Mouse (Mus musculus): ENCODE measurements at regions not wholly inside any gene's neighbourhood (a gene's known extent, or its start where the extent isn't known, plus 50 kb on each side); places are given as distances from the start of the nearest gene placed in this dataset.
A peak's percentile ranks its signal among the peaks of the same experiment; 100 is the strongest.
"Not testable (repeated sequence)": the region's sequence is repeated elsewhere in the genome, so short reads cannot be mapped to it uniquely, and the experiment has no call there.

- no peak for DNase-seq (ENCODE audit: low spot score)
Measured at GRCm38 (mm10) chr13:3341416-3341815, 196.4 kb upstream of the Gdi2 start.

DNA sequence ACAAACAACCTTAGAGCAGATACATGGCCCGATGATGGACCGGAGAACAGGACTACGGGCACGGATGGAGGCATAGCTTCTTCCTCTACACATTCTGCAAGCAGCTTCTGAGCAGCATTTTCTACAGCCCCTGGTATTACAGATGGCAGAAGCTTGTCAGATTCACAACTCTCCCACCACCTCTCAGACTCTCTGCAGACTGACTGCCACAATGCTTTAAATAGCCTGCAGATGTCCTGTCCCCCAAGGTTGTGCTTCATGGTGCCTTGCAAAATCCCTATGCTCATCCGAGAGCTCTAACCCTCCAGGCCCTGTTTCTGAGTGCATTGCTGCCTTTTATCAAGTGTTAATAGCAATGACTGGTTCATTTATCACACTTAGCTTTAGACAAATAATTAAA lies 194.3 kb upstream of the Gdi2 start:
- no peak for DNase-seq (ENCODE audit: low spot score)

DNA sequence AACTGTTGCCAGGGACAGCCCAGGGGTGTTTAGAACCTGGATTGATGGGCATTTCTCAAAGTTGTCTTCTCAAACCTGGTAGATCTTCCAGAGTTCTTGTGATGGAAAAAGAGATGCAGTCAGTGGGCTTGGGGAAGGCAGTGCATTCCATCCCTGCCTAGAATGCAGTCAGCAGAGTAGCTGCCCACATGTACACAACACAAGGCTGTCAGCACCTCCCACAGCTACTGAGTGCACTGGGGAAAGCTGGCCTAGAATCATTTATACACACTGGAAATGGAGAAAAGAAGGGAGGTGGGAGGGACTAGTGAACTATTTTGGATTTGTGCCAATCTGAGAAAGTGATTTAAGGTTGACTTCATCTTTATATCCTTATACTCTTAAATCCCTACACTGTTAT lies 183.0 kb upstream of the Gdi2 start:
- DNase-seq (ENCODE audit: low spot score): not testable (repeated sequence)

DNA sequence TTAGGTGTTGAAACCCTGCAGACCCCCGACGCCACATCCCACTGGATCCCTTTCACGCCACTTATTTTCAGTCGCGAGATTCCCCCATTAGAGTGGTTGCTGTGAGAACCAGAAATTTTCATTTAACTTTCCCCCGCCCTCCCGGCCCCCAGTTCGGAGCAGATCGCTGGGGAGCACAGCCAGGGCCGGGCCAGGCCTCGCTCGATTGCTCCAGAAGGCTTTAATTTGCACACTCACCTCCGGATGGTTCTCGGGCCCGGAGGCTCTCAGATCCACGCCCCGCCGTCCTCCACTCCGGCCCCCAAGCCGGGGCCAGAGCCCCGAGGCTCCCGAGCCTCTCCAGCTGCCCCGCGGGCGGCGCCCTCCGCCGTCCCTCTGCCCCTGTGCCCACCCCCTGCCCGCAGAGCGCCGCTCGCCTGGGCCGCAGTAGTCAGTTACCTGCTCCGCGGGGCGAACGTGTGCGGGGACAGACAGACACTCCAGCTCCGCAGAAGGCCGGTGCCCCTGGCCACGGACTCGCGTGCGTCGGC lies 179.7 kb upstream of the Gdi2 start:
- DNase-seq (ENCODE audit: low spot score): no peak

- no peak for DNase-seq (ENCODE audit: low spot score)
Measured at GRCm38 (mm10) chr13:3358996-3359750, 178.7 kb upstream of the Gdi2 start.

GRCm38 (mm10) chr13:3359751-3360260 lies 178.1 kb upstream of the Gdi2 start:
- not testable (repeated sequence) for DNase-seq (ENCODE audit: low spot score)

GRCm38 (mm10) chr13:3360503-3361490 lies 177.1 kb upstream of the Gdi2 start:
- DNase-seq (ENCODE audit: low spot score): no peak

GRCm38 (mm10) chr13:3372701-3373100 lies 165.2 kb upstream of the Gdi2 start:
- DNase-seq (ENCODE audit: low spot score): no peak

DNA sequence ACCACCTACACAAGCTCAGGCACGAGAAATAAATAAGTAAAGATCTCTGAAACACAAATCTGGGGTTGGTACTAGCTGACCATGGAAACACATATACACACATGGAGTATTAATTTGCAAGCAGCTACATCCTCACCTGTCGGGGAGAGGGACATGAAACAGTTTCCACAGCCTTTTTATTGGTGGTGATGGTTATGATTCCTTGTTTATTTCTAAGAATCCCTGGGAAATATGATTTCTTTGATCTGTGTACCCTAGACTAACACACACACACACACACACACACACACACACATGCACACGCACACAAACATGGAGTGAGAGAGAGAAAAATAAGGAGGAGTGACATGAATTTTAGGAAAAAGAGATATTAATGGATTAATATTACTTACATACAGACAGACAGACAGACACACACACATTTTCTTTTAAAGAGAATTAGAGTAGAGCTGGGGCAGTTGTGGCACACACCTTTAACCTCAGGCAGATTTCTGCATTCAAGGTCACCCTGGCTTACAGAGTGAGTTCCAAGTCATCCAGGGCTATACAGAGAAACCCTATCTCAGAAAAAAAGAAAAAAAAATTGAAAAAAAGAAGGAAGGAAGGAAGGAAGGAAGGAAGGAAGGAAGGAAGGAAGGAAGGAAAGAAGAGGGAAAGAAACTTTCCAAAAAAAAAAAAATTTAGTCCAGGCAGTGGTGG lies 164.2 kb upstream of the Gdi2 start:
- DNase-seq (ENCODE audit: low spot score): not testable (repeated sequence)

GRCm38 (mm10) chr13:3374796-3375195 lies 163.1 kb upstream of the Gdi2 start:
- no peak for DNase-seq (ENCODE audit: low spot score)

GRCm38 (mm10) chr13:3377801-3378200 lies 160.1 kb upstream of the Gdi2 start:
- DNase-seq (ENCODE audit: low spot score): not testable (repeated sequence)

DNA sequence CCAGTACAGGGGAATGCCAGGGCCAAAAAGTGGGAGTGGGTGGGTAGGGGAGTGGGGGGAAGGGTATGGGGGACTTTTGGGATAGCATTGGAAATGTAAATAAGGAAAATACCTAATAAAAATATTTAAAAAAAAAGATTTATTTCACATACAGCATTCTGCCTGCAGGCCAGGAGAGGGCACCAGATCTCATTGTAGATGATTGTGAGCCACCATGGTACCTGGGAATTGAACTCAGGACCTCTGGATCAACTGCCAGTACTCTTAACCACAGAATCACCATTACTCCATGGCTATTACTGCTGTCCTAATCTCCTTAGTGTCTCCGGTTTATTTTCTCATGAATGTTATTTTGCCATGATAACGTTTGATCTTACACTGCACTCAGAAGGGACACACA lies 132.1 kb upstream of the Gdi2 start:
- not testable (repeated sequence) for DNase-seq (ENCODE audit: low spot score)

DNA sequence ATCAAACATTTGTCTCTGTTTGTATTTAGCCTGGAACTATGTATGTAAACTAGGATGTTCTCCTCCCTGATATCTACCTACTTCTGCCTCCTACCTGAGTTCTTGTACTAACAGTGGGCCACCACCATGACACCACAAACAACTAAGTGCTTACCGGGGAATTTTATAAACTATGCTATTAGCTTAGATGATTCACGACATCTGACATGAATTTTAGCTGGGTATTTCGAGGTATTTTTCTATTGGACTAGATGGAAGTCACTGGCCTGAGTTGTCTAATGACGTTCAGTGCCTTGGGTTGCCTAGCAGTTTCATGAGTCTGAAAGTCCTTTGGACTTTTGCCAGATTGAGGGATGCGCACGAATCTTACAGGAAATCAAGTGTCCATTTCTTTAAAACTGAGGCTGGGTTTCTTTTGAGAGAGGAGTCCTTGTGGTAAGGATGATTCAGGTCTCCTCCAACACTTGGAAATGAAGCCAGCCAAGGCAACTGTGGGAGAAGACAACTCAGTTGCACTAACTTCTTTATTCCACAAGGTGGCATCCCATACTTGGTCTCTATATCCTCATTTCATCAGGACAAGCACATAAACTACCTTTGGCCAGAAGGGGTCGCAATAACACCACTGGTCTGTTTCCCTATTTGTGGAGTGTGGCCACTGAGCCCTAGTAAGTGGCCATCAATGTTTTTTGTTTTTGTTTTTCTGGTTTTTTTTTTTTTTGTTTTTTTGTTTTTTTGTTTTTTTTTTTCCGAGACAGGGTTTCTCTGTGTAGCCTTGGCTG lies 131.4 kb upstream of the Gdi2 start:
- DNase-seq (ENCODE audit: low spot score): peak; percentile 71

DNA sequence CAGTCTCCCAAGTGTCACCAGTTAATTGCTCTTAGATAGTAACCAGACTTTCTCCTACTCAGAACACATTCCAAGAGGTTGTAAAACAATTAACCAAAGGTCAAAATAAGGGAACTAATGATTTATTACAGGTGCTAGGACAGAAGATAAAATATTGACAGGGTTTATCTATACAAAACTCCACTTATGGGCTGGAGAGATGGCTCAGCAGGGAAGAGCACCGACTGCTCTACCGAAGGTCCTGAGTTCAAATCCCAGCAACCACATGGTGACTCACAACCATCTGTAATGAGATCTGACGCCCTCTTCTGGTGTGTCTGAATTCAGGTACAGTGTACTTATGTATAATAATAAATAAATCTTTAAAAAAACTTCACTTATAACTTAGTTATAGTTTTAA lies 127.6 kb upstream of the Gdi2 start:
- not testable (repeated sequence) for DNase-seq (ENCODE audit: low spot score)

DNA sequence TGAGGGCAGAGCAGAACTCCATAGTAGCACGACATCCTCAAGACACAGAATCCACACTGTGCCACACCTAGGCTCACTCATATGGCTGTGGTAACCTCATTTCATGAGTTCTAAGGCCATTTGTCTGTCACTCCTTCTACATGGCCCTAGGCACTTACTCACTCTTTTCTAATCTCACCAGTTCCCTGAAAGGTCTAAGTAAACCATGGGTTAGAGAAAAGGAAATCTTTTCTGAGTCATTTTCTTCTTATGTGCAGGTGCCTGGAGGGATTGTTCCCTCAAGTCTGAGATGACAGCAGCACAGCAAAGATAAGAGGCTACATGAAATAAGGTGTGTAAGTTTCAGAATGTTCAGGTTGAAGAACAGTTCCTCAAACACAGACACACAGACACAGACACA lies 120.8 kb upstream of the Gdi2 start:
- no peak for DNase-seq (ENCODE audit: low spot score)

- not testable (repeated sequence) for DNase-seq (ENCODE audit: low spot score)
Measured at GRCm38 (mm10) chr13:3455374-3455773, 82.5 kb upstream of the Gdi2 start.

GRCm38 (mm10) chr13:3476884-3477283 lies 61.0 kb upstream of the Gdi2 start:
- DNase-seq (ENCODE audit: low spot score): no peak

DNA sequence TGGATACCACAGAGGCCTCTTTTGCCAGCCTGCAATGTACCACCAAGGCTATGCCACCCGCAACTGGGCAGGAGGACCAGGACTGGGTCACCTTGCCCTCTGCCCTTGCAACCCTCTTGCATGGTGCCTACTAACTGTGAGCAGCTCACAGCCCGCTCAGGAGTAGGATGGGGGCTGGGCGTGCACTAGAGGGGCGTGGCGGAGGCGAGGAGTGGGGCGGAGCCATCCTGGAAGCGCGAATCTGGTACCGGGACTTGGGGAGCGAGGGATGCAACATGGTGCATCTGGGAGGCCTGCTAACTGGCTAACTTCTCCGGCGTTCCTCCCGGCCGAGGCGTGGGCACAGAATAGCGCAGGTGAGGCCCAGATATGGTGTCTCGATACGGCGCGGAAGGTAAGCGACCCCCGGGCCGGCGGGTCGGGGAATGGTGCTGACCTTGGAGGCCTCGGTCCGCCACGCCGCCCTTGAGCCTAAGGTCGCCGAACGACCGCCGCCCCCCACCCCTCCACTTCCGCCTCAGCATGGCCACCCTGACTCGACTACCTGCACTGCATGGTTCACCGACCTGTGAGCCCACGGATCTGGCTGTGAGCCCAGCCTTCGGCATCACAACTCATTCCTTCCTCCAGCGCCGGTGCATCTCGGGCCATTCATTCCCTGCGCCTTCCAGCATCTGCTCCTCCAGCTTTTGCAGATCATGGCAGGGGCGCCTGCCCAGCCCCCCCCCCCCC lies 59.7 kb upstream of the Gdi2 start:
- DNase-seq (ENCODE audit: low spot score): peak; percentile 36
